Mouse (Mus musculus): ENCODE measurements around the gene Snx18.
A peak's percentile ranks its signal among the peaks of the same experiment; 100 is the strongest.

The Snx18 gene

GRCm38 (mm10) chr13:113615546-113615941 lies 2.8 kb downstream of the Snx18 start:
- DNase-seq, result no peak

GRCm38 (mm10) chr13:113614635-113615545 lies 3.5 kb downstream of the Snx18 start:
- peak; percentile 63 to 73 for DNase-seq

- DNase-seq, result no peak
These were observed 4.5 kb downstream of the Snx18 start for GRCm38 (mm10) chr13:113613882-113614281.

- no peak for DNase-seq
These were observed 5.0 kb downstream of the Snx18 start for GRCm38 (mm10) chr13:113613341-113613740.

GRCm38 (mm10) chr13:113612141-113612950 lies 6.0 kb downstream of the Snx18 start:
- no peak for DNase-seq

- DNase-seq, result no peak
These were observed 7.4 kb downstream of the Snx18 start for GRCm38 (mm10) chr13:113610732-113611500.

- DNase-seq, result no peak
These were observed 8.9 kb downstream of the Snx18 start for GRCm38 (mm10) chr13:113609429-113609828.

- DNase-seq, result no peak
These were observed 10.5 kb downstream of the Snx18 start for GRCm38 (mm10) chr13:113607821-113608220.

GRCm38 (mm10) chr13:113607371-113607770 lies 11.0 kb downstream of the Snx18 start:
- DNase-seq, result no peak

GRCm38 (mm10) chr13:113606741-113607358 lies 11.5 kb downstream of the Snx18 start:
- DNase-seq, result no peak

- no peak for DNase-seq
These were observed 12.2 kb downstream of the Snx18 start for GRCm38 (mm10) chr13:113606131-113606530.

- DNase-seq, result no peak
These were observed 12.7 kb downstream of the Snx18 start for GRCm38 (mm10) chr13:113605693-113606092.

GRCm38 (mm10) chr13:113604321-113604720 lies 14.0 kb downstream of the Snx18 start:
- DNase-seq, result no peak

- no peak for DNase-seq
These were observed 15.5 kb downstream of the Snx18 start for GRCm38 (mm10) chr13:113602882-113603342.

- no peak for DNase-seq
These were observed 16.3 kb downstream of the Snx18 start for GRCm38 (mm10) chr13:113601831-113602604.

GRCm38 (mm10) chr13:113600531-113601463 lies 17.6 kb downstream of the Snx18 start:
- peak in 1 of 2 experiments; percentile 36 for DNase-seq

- no peak for DNase-seq
These were observed 18.4 kb downstream of the Snx18 start for GRCm38 (mm10) chr13:113599701-113600530.

- no peak for DNase-seq
These were observed 20.7 kb downstream of the Snx18 start for GRCm38 (mm10) chr13:113597616-113598015.

- no peak for DNase-seq
These were observed 21.4 kb downstream of the Snx18 start for GRCm38 (mm10) chr13:113596821-113597541.

Data from spleen, adult 18-20 months (tissue).